10 mouse cellular contexts compared by ENCODE assay signal in the genomic region with DNA sequence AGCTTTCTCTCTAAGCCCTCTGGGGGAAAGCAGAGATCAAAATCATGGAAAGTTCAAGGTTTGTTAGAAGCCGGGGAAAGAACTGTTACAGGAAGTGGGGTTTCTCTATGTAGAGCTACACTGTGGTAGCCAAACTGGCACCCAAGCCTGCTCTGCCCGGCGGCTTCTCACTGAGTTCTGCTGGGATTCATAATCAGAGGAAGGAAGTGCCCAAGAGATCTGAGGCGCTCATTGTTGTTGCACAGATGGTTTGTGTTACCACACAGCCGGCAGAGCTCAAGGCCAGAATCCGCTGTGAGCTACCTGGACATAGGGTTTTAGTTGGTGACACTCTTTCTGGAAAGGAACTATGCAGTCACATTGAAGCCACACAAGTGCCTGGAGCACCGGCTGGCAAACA. TPM values are rescaled to one million over a fixed set of nuclear protein-coding genes. Genes with fewer than 3 reads are reported as not detected.
DNase-seq lines count a peak whose midpoint lies in the region; ATAC-seq lines count a peak whose summit lies in the region.
"Had no signal": no experiment of that assay in that cellular context is flagged by ENCODE, and none has a peak within 500 bp of the region (broad histone marks: within the 10 kb centered on the region; RNA-seq: fewer than 3 reads in every experiment).

No protein-coding gene starts in this region.

- ATAC-seq in heart, embryonic 11.5 days (replicated peaks; ENCODE audit: insufficient number of reproducible peaks, low FRiP score, low TSS enrichment), result no peak
- peak; percentile 50 to 57 for ATAC-seq in hematopoietic stem cell, adult 5-6 weeks (replicated peaks in 1 of 2; ENCODE audit: insufficient read depth in 1 of 2, low FRiP score in 2 of 2, low TSS enrichment in 1 of 2, low read depth in 1 of 2, poor library complexity in 2 of 2, severe bottlenecking in 2 of 2)
- ATAC-seq in lung, embryonic 16.5 days (ENCODE audit: low read depth), result peak; percentile 53
- ATAC-seq: midbrain, embryonic 16.5 days had no signal

- intact Hi-C loops in heart, postnatal 25 days (cut with DNase I), result no loop called here
- intact Hi-C loops in left cerebral cortex, postnatal 10 days (cut with DNase I), result no loop called here

- 52% methylated on average over 7 of the region's 7 CpGs for WGBS in heart, embryonic 11.5 days (ENCODE audit: insufficient replicate concordance)
- WGBS in lung, embryonic 16.5 days, result 57% methylated on average over 7 of the region's 7 CpGs

- DNase-seq in heart, postnatal 25 days (ENCODE audit: low spot score), result no peak
- peak; percentile 27 for DNase-seq in T-cell, adult 2 months (ENCODE audit: low spot score)
- no peak for DNase-seq in layer of hippocampus, adult 9-11 months
- DNase-seq in Muller cell, postnatal 12 days (ENCODE audit: inconsistent ontology term), result no peak
- DNase-seq in left cerebral cortex, postnatal 10 days (ENCODE audit: extremely low spot score in 1 of 2, low spot score in 2 of 2), result no peak
- DNase-seq: spleen, adult 18-20 months had no signal

- H3K4me2 ChIP-seq in heart, embryonic 11.5 days, result no peak overlapping the region
- H3K4me2 ChIP-seq in lung, embryonic 16.5 days (ENCODE audit: low read depth, low read length), result peak overlapping the region; percentile 41

- H3K9ac ChIP-seq in heart, embryonic 11.5 days (ENCODE audit: low read depth, low read length), result no peak overlapping the region
- peak overlapping the region; percentile 30; the same call in 1 of the 2 replicates for H3K9ac ChIP-seq in lung, embryonic 16.5 days (ENCODE audit: low read length)

- no peak overlapping the region for H3K4me3 ChIP-seq in heart, embryonic 11.5 days (ENCODE audit: low read depth, low read length)
- no peak overlapping the region for H3K4me3 ChIP-seq in lung, embryonic 16.5 days (ENCODE audit: low read length)

- H3K4me1 ChIP-seq in heart, embryonic 11.5 days (ENCODE audit: control insufficient read depth, insufficient read depth, low read length), result no peaks in the 10 kb centered on the region; the same call in 1 of the 2 replicates
- peaks cover 13% of the 10 kb centered on the region for H3K4me1 ChIP-seq in lung, embryonic 16.5 days (replicated peaks; ENCODE audit: control insufficient read depth, insufficient read depth, low read length)

- no peaks in the 10 kb centered on the region for H3K9me3 ChIP-seq in heart, embryonic 11.5 days (replicated peaks; ENCODE audit: control insufficient read depth, low read length)
- H3K9me3 ChIP-seq in lung, embryonic 16.5 days (ENCODE audit: control insufficient read depth, low read length), result no peaks in the 10 kb centered on the region

- H3K36me3 ChIP-seq in heart, embryonic 11.5 days (ENCODE audit: control insufficient read depth, insufficient read depth, low read length), result no peaks in the 10 kb centered on the region
- no peaks in the 10 kb centered on the region for H3K36me3 ChIP-seq in lung, embryonic 16.5 days (ENCODE audit: control insufficient read depth, insufficient read depth, low read length)

- no peaks in the 10 kb centered on the region for H3K27me3 ChIP-seq in heart, embryonic 11.5 days (ENCODE audit: control insufficient read depth, insufficient read depth, low read length)
- H3K27me3 ChIP-seq in lung, embryonic 16.5 days (ENCODE audit: control insufficient read depth, insufficient read depth, low read depth, low read length), result no peaks in the 10 kb centered on the region

- peak overlapping the region; percentile 17; the same call in 1 of the 2 replicates for H3K27ac ChIP-seq in heart, embryonic 11.5 days (ENCODE audit: low read depth, low read length)
- H3K27ac ChIP-seq in lung, embryonic 16.5 days (ENCODE audit: low read length), result peak overlapping the region; percentile 91

RNA-seq across cellular contexts. Expression of a gene that starts 21.8 kb away (rescaled TPM):
- polyA plus RNA-seq in heart, embryonic 11.5 days (2014; fragmentation: Nextera tagmentation; extraction: Ambion mirVana), result 18.3 and 23.9 TPM in 2 replicates
- total RNA-seq in heart, postnatal 25 days (2021), result 100 to 1,000 TPM; 146 to 157 TPM
- total RNA-seq in hematopoietic stem cell, adult 5-6 weeks (2017), result 19.2 and 21.7 TPM in 2 replicates
- polyA plus RNA-seq in lung, embryonic 16.5 days (2015; fragmentation: Nextera tagmentation; extraction: Ambion mirVana), result 19.7 and 20.7 TPM in 2 replicates
- 10 to 100 TPM; 24.5 to 31.1 TPM for total RNA-seq in left cerebral cortex, postnatal 10 days (2021)
